Mouse (Mus musculus) skeletal muscle tissue, adult 2 months (tissue): ENCODE measurements around the gene Fbxo7.

Experiments
- DNase-seq: peaks from one replicate; pipeline ENCODE4 v3.0.0-alpha.2; 2012; ENCODE audit warnings: low read depth, low spot score

Fbxo7 gene

GRCm38 (mm10) chr10:86034007-86034728 is 12.4 kb downstream of the Fbxo7 start:
- DNase-seq: peak; percentile 18

DNA sequence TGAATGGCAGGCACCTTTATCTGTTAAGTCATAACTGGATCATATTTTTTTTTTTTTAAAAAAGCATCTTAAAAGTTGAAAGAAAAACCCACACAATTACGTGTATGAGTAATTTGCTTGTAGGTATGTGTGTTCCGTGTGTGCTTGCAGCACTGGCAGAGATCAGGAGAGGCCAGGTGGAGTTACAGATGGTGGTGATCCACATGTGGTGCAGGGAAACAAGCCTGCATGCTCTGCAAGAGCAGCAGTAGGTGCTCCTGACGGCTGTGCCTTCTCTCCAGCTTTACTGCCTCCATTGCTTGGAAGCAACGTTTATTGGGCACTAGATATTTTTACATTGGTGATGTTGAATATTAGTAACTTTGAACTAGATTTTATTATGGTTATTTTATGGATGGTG is 21.9 kb downstream of the Fbxo7 start:
- DNase-seq: no peak

DNA sequence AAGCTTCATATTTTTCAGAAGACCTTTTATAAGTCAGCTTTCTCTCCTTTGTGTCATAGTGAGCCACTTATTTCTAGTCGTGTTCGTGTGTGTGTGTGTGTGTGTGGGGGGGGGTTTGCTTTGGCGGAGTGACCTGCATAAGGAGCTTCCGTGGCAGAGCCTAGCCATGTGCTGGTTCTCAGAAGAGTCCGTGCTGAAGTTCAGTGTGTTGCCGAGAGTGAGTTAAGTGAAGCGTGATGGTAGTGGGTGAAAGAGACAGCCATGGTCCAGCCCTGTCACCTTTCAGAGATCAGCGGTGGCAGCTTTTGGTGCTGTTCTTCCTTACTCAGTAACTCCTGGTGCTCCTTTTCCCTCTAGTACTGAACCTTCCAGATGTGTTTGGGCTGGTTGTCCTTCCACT is 22.3 kb downstream of the Fbxo7 start:
- no peak for DNase-seq

GRCm38 (mm10) chr10:86046371-86046770 is 24.6 kb downstream of the Fbxo7 start:
- DNase-seq: no peak

DNA sequence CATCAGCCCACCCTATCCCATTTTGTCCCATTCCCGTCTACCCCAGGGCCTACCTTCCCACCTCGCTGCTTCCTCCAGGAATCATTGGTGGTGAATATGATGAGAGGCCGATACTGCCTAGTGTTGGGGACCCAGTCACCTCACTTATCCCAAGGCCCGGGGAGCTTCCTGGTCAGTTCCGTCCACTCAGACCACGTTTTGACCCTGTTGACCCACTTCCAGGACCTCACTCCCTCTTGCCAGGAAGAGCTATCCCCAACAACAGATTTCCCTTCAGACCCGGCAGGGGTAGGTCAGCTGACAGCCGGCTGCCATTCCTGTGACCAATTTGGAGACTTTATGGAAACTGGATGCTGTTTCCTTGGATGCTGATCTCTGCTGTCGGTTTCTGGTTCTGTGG is 26.0 kb downstream of the Fbxo7 start:
- no peak for DNase-seq

GRCm38 (mm10) chr10:86050522-86050921 is 28.8 kb downstream of the Fbxo7 start:
- DNase-seq: no peak

- no peak for DNase-seq
Observed at GRCm38 (mm10) chr10:86052818-86053522, 31.2 kb downstream of the Fbxo7 start.

DNA sequence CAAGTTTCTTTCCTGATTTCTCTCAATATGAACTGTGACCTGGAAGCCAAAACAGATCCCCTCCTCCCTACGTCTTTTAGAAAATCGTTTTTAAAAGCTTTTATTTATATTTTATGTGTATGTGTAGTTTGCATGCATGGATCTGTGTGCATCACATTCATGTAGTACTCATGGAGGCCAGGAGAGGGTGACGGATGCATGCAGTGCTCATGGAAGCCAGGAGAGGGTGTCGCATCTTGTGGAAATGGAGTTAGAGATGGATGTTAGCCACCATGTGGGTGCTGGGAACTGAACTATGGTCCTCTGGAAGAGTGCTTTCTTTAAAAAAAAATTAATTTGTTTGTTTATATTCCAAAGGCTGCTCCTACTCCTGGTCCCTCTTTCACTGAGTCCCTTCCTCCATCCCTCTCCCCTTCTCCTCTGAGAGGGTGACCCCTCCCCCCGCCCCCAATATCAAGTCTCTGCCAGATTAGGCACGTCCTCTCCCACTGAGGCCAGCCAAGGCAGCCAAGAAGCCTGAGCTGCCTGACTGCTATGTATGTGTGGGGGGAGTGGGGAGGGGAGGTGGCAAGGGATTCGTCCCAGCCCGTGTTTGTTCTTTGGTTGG is 34.6 kb downstream of the Fbxo7 start:
- no peak for DNase-seq

DNA sequence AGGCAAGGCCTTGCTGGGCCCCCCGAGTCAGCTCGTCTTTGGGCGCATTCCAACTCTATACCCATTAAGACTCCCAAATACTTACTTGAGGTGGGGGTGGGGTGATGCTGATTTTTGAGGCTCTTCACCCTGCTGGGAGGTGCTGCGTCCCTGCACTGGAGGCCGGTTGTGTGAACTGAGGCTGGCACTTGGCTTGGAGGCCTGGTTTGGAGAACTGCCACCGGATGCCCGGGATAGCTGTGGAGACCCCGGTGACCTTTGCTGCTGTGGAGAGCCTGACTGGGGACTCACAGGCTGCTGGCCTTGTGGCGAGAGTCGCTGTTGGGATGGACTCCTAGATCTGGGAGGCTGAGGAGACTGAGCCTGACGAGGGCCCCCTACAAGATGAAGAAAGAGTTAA is 35.5 kb downstream of the Fbxo7 start:
- no peak for DNase-seq

DNA sequence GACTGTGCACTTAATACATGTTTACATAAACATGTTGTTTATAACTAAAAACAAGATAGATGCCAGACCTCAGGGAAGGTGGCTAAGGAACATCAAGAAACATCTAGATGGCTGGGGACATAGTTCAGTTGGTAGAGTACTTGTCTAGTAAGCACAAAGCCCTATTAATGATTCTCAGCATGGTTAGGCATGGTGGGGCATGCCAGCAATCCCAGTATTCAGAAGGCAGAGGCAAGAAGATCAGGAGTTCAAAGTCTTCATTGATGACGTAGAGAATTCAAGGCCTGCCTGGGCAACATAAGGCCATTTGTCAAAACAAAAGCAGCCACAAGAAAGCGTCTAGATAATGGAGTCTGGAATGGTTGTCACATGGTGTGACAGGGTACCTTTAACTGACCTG is 35.9 kb downstream of the Fbxo7 start:
- no peak for DNase-seq

- no peak for DNase-seq
Observed at GRCm38 (mm10) chr10:86060267-86060666, 38.5 kb downstream of the Fbxo7 start.

GRCm38 (mm10) chr10:86062261-86063017 is 40.7 kb downstream of the Fbxo7 start:
- no peak for DNase-seq

DNA sequence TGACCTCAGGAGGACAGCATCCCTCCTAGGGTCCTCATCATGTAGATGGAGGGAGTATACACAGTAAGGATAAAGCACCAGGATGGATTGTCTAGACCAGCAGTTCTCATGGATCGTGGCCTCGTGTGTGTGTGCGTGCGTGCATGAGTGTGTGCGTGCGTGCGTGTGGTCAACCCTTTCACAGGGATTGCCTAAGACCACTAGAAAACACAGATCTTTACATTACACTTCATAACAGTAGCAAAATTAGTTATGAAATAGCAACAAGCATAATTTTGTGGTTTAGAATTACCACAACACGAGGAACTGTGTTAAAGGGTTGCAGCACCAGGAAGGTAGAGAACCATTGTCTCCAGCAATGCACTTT is 41.2 kb downstream of the Fbxo7 start:
- no peak for DNase-seq

DNA sequence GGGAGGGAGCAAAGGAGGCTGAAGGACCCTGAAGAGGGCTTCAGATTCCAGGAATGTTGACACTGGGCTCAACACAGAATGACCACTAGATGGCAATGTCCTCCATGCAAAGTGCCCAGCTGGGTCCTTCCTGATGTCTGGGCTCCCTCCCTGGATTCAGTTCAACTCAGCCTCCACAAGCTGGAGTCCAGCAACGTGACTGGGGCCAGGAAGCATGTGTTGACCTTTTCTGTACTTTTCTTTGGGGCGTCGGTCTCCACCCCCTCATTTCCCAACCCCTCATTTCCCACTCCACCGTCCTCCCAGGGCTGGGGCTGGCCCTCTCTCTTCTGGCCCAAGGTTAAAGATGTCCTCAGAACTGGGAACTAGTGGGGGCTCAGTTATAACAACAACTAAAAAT is 43.2 kb downstream of the Fbxo7 start:
- peak; percentile 90 for DNase-seq

DNA sequence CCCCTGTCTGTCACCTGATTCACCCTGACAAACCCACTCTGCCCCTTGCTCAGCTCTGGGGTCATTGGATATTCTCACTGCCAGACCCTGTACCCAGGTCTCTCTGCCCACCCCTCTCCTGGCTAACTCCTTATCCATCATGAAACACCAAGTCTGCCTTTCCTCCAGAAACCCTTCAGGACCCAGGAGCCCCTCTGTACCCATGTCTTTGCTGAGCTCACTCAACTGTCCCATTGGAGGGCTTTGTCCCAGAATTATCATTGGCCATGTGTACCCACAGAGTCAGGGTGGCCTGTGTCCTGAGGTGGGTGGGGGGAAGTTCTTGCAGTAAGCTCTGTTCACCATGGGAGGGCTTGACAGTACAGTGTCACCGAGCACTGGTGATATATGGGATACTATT is 43.9 kb downstream of the Fbxo7 start:
- DNase-seq: no peak

DNA sequence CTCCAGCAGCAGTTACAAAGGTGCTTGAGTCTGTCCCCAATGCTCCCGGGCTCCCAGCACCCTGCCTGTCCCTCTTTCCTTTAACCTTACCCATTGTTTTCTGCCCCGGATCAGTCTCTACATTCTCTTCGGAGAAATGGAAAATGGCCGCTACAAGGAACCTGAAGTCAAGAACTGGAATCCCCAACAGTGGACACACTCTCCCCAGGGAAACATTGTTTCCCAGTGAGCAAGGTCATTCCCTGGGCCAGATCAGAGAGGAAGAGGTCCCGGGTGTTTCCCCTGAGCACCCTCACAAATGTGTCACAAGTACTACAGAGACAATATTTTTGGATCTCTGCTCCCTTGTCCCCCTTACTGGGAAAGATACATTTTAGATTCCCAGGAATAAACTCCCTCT is 44.9 kb downstream of the Fbxo7 start:
- DNase-seq: no peak

DNA sequence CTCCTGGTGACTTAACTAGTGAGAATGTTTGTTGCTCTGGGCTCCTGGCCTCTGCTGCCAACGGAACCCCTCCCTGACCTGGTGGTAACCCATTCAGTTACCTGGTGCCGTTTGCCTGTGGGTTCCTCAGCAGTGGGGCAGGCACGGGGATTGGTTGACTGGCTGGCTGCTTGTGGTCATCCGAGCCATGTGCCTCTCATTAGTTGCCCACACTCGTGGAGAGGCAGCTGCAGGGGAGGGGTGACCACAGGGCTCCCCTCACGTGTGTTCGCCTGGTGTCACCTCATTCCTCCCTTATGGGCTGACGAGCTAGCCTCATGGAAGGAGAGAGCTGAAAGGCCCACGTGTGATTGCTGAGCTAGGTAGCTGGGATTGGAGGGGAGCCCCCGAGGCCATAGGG is 46.1 kb downstream of the Fbxo7 start:
- DNase-seq: no peak

DNA sequence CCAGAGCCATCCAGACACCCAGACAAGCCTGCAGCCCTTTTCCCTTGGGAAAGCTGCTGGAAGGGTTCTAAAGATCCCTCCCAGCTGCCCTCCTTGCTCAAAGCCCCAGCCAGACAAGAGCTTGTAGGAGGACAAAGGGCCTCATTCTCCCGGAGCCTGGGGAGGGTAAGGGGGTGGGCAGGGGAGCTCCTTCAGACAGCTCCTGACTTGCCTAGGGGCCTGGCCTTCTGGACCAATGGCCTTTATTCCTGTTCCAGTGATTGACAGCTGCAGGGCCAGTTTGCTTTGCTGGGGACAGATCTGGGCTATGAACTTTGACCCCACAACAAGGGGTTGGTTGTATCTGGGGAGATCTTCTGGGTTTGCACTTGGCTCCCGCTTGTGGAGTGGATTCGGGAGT is 47.6 kb downstream of the Fbxo7 start:
- no peak for DNase-seq

- DNase-seq: no peak
Observed at GRCm38 (mm10) chr10:86070751-86071150, 49.0 kb downstream of the Fbxo7 start.

DNA sequence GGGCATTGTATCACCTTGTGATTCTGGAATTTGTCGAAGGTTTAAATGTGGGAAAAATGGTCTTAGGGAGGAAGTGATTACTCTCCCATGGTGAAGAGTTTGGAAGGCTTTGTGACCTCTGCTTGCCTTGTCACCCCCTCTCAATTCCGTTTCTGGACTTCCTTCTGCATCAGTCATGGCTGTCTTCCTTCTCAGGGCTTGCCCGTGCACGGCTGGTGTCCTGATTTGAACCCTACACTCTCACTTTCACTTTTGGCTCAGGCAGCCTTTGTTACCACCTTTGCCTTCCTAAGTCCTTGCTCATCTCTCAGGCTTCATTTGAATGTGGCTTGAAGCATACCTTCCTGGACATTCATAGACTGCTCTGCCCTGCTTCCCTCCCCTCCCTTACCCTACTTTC is 52.4 kb downstream of the Fbxo7 start:
- DNase-seq: no peak

DNA sequence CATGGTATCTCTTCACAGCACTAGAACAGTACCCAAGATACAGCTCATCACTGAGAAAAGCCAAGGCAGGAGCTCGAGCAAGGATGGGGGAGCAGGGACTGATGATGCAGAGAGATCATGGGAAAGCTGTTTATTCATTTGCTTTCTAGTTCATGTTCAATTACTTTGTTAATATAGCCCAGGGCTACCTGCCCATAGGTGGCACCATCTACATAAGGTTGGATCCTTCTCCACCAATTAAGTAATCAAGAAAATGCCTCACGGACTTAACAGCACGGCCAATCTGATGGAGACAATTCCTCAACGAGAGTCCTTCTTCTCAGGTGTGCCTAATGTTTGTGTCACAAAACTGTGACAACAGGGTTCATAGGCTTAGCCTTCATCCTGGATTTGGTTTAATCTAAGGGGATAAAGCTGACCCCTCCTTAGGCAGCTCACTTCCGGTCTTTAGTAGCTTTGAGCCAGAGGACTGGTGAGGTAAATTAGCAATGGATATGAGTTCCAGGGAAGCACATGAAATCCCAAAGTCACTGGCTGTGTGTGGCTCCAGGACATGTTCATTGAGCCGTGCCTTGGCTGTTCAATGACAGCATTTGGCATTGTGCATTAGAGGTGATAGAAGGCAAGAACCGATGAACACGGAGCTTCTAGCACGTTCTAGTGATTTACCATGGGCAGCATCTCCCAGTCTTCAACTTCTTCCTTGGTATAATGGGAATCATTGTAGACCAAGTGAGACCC is 53.4 kb downstream of the Fbxo7 start:
- DNase-seq: no peak

GRCm38 (mm10) chr10:86077272-86077671 is 55.5 kb downstream of the Fbxo7 start:
- no peak for DNase-seq
